Mouse (Mus musculus): ENCODE data around the gene Rnf115. TPM values are rescaled to one million over a fixed set of nuclear protein-coding genes. Genes with fewer than 3 reads are reported as not detected.

The Rnf115 gene
- 59.0 and 59.2 TPM in 2 replicates for polyA plus RNA-seq (2015; fragmentation: Nextera tagmentation; extraction: Ambion mirVana)

- no peak for TF ChIP-seq CTCF (IDR thresholded peaks at IDR 0.05; ENCODE audit: low read depth)
- ATAC-seq (replicated peaks; ENCODE audit: low FRiP score, low read depth), result peak; percentile 98
- WGBS, result under 1% methylated on average over 52 of the region's 52 CpGs
Measured at GRCm38 (mm10) chr3:96727343-96727827, at the start of gene Rnf115, which contains the start of gene Polr3c. Gene Rnf115 (plus strand): TSS chr3:96727664. Gene Polr3c (minus strand): TSS chr3:96727628.

GRCm38 (mm10) chr3:96678456-96678855 is 49.0 kb upstream of the Rnf115 start:
- H3K9ac ChIP-seq (ENCODE audit: low read depth, low read length), result no peak overlapping the region
- no peak overlapping the region for H3K4me2 ChIP-seq (ENCODE audit: low read length)
- H3K36me3 ChIP-seq (ENCODE audit: insufficient read depth, low read length), result no peaks in the 10 kb centered on the region
- H3K27me3 ChIP-seq (ENCODE audit: insufficient read depth, low read length), result no peaks in the 10 kb centered on the region
- TF ChIP-seq CTCF (IDR thresholded peaks at IDR 0.05; ENCODE audit: low read depth), result no peak
- ATAC-seq (replicated peaks; ENCODE audit: low FRiP score, low read depth) (no peak), DNase-seq (ENCODE audit: low spot score) (no peak)
- no peaks in the 10 kb centered on the region for H3K9me3 ChIP-seq (replicated peaks; ENCODE audit: low read length)
- H3K27ac ChIP-seq, result no peak overlapping the region
- no peak overlapping the region for H3K4me3 ChIP-seq (replicated peaks; ENCODE audit: low read depth, low read length)
- no peaks in the 10 kb centered on the region for H3K4me1 ChIP-seq (replicated peaks; ENCODE audit: insufficient read depth, low read length)
- 61% methylated on average over 7 of the region's 7 CpGs for WGBS

More at GRCm38 (mm10) chr3:96727343-96727827, at the start of gene Rnf115, which contains the start of gene Polr3c:
- Histone ChIP-seq H3K9me3 (replicated peaks; ENCODE audit: low read length) (no peaks in the 10 kb centered on the region), H3K27ac (peak within 1 kb of the TSS; percentile 90), H3K27me3 (ENCODE audit: insufficient read depth, low read length) (no peaks in the 10 kb centered on the region), H3K4me3 (replicated peaks; ENCODE audit: low read depth, low read length) (peak within 1 kb of the TSS; percentile 76), H3K36me3 (ENCODE audit: insufficient read depth, low read length) (0 out of 2 replicates have a peak, but pooled peaks cover 9% of the 10 kb centered on the region), H3K4me1 (replicated peaks; ENCODE audit: insufficient read depth, low read length) (peaks cover 18% of the 10 kb centered on the region), H3K9ac (ENCODE audit: low read depth, low read length) (peak within 1 kb of the TSS; percentile 74), H3K4me2 (ENCODE audit: low read length) (peak within 1 kb of the TSS; percentile 67)
- peak; percentile 97 for DNase-seq (ENCODE audit: low spot score)

DNA sequence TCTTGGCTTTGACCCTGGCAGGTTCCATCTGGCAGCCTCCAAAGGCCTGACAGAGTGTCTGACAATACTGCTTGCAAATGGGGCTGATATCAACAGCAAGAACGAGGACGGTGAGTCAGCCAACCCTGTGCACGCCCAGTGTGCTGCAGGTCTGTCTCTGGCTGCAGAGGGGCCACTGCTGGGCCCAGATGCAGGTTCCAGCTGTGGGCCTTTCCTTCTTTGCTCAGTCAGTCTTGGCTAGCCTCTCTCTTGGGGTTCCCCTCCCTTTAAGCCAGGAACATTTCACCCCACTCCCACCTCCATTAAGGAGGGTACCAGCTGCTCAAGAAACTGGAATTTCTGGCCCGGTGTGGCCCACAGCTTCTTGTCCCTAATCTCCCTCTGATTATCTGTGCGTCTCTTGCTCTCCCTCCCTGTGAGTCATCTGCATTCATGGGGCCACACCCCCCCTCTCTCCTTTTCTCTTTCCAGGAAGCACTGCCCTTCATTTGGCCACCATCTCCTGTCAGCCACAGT is 48.2 kb upstream of the Rnf115 start:
- no peak overlapping the region for H3K4me2 ChIP-seq (ENCODE audit: low read length)
- 49% methylated on average over 5 of the region's 5 CpGs for WGBS
- no peak overlapping the region for H3K27ac ChIP-seq
- DNase-seq (ENCODE audit: low spot score) (no peak), ATAC-seq (replicated peaks; ENCODE audit: low FRiP score, low read depth) (no peak)
- no peaks in the 10 kb centered on the region for H3K36me3 ChIP-seq (ENCODE audit: insufficient read depth, low read length)
- no peak overlapping the region for H3K4me3 ChIP-seq (replicated peaks; ENCODE audit: low read depth, low read length)
- no peaks in the 10 kb centered on the region for H3K4me1 ChIP-seq (replicated peaks; ENCODE audit: insufficient read depth, low read length)
- no peaks in the 10 kb centered on the region for H3K9me3 ChIP-seq (replicated peaks; ENCODE audit: low read length)
- no peak overlapping the region for H3K9ac ChIP-seq (ENCODE audit: low read depth, low read length)
- H3K27me3 ChIP-seq (ENCODE audit: insufficient read depth, low read length), result no peaks in the 10 kb centered on the region
- no peak for TF ChIP-seq CTCF (IDR thresholded peaks at IDR 0.05; ENCODE audit: low read depth)

DNA sequence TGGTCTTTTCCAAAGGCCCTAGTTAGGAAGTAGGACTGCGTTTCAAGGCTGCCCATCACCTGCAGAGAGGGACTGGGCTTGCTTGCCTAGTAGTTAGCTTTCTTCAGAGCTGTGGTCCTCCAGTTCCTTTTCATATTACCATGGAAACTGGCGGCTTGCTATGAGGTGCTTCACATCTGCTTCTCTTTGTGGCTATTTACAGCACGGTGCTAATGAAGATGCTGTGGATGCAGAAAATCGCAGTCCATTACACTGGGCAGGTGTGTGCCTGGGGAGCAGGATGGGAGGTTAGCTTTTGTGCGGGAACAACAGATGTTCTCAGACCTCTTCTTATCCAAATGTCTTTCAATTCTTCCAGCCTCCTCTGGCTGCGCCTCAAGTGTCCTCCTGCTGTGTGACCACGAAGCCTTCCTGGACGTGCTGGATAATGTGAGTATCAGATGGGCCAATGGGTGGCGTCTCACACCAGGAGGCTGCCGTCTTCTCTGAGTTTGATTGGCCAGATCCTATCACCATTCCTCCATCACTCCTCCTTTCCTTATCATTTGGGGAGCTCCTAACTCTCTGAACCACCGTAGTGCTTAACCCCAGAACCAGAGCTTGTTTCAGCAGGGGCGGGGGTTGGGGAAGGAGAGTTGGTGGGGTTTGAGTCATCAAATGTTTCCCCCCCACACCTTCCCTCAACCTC is 47.1 kb upstream of the Rnf115 start:
- no peak for TF ChIP-seq CTCF (IDR thresholded peaks at IDR 0.05; ENCODE audit: low read depth)
- DNase-seq (ENCODE audit: low spot score) (no peak), ATAC-seq (replicated peaks; ENCODE audit: low FRiP score, low read depth) (no peak)
- Histone ChIP-seq H3K4me3 (replicated peaks; ENCODE audit: low read depth, low read length) (no peak overlapping the region), H3K27me3 (ENCODE audit: insufficient read depth, low read length) (no peaks in the 10 kb centered on the region), H3K4me1 (replicated peaks; ENCODE audit: insufficient read depth, low read length) (no peaks in the 10 kb centered on the region), H3K9ac (ENCODE audit: low read depth, low read length) (no peak overlapping the region), H3K36me3 (ENCODE audit: insufficient read depth, low read length) (no peaks in the 10 kb centered on the region), H3K4me2 (ENCODE audit: low read length) (no peak overlapping the region), H3K27ac (no peak overlapping the region), H3K9me3 (replicated peaks; ENCODE audit: low read length) (no peaks in the 10 kb centered on the region)
- WGBS, result 43% methylated on average over 12 of the region's 12 CpGs

- TF ChIP-seq CTCF (IDR thresholded peaks at IDR 0.05; ENCODE audit: low read depth), result no peak
- Histone ChIP-seq H3K36me3 (ENCODE audit: insufficient read depth, low read length) (no peaks in the 10 kb centered on the region), H3K9ac (ENCODE audit: low read depth, low read length) (no peak overlapping the region), H3K27me3 (ENCODE audit: insufficient read depth, low read length) (no peaks in the 10 kb centered on the region), H3K4me1 (replicated peaks; ENCODE audit: insufficient read depth, low read length) (no peaks in the 10 kb centered on the region), H3K9me3 (replicated peaks; ENCODE audit: low read length) (no peaks in the 10 kb centered on the region), H3K27ac (no peak overlapping the region), H3K4me2 (ENCODE audit: low read length) (no peak overlapping the region), H3K4me3 (replicated peaks; ENCODE audit: low read depth, low read length) (no peak overlapping the region)
- 80% methylated on average over 3 of the region's 3 CpGs for WGBS
- no peak for DNase-seq (ENCODE audit: low spot score)
- ATAC-seq (replicated peaks; ENCODE audit: low FRiP score, low read depth), result no peak
Measured at GRCm38 (mm10) chr3:96683496-96683895, 44.0 kb upstream of the Rnf115 start.

GRCm38 (mm10) chr3:96684151-96684821 is 43.2 kb upstream of the Rnf115 start:
- ATAC-seq (replicated peaks; ENCODE audit: low FRiP score, low read depth), result no peak
- no peak for TF ChIP-seq CTCF (IDR thresholded peaks at IDR 0.05; ENCODE audit: low read depth)
- H3K27me3 ChIP-seq (ENCODE audit: insufficient read depth, low read length), result no peaks in the 10 kb centered on the region

More at GRCm38 (mm10) chr3:96684151-96684821, 43.2 kb upstream of the Rnf115 start:
- no peaks in the 10 kb centered on the region for H3K9me3 ChIP-seq (replicated peaks; ENCODE audit: low read length)
- H3K4me3 ChIP-seq (replicated peaks; ENCODE audit: low read depth, low read length), result 0 out of 2 replicates have a peak overlapping the region, but pooled peaks have one; percentile 9
- no peaks in the 10 kb centered on the region for H3K4me1 ChIP-seq (replicated peaks; ENCODE audit: insufficient read depth, low read length)
- WGBS, result 58% methylated on average over 17 of the region's 17 CpGs
- DNase-seq (ENCODE audit: low spot score), result no peak
- no peak overlapping the region for H3K27ac ChIP-seq
- H3K36me3 ChIP-seq (ENCODE audit: insufficient read depth, low read length), result no peaks in the 10 kb centered on the region
- H3K9ac ChIP-seq (ENCODE audit: low read depth, low read length), result no peak overlapping the region
- peak overlapping the region; percentile 44 for H3K4me2 ChIP-seq (ENCODE audit: low read length)

Measured in kidney, postnatal 0 days (tissue).